Mouse (Mus musculus): Measurements from ENCODE around the gene Inka1. TPM values are rescaled to one million over a fixed set of nuclear protein-coding genes. Genes with fewer than 3 reads are reported as not detected.

Gene Inka1
- total and polyA plus RNA-seq, 3 experiments, result 25.2 to 30.2 (median 28.0) TPM

GRCm38 (mm10) chr9:107961351-107961762 lies 24.3 kb downstream of the Inka1 start:
- Histone ChIP-seq H3K27ac (ENCODE audit: insufficient read depth, low read depth) (no peak overlapping the region), H3K9me3 (replicated peaks; ENCODE audit: low read length) (no peaks in the 10 kb centered on the region), H3K4me3 (replicated peaks in 1 of 3; ENCODE audit: low read depth in 2 of 3, low read length in 2 of 3, poor library complexity in 1 of 3) (no peak overlapping the region), H3K4me2 (ENCODE audit: insufficient read depth, low read depth, poor library complexity, severe bottlenecking) (no peak overlapping the region), H3K36me3 (replicated peaks in 1 of 2; ENCODE audit: control insufficient read depth in 1 of 2, insufficient read depth in 1 of 2, low read length in 1 of 2) (peaks cover 64 to 97% of the 10 kb centered on the region in 2 experiments), H3K4me1 (ENCODE audit: control insufficient read depth in 1 of 2, insufficient read depth in 2 of 2) (peaks cover 3 to 25% of the 10 kb centered on the region in 2 experiments), H3K79me2 (replicated peaks; ENCODE audit: control insufficient read depth, extremely low read depth, insufficient read depth, poor library complexity, severe bottlenecking) (no peaks in the 10 kb centered on the region), H3K9ac (ENCODE audit: insufficient read depth, low read depth) (no peak overlapping the region), H3K27me3 (replicated peaks) (no peaks in the 10 kb centered on the region)
- in situ Hi-C loops (cut with MboI; ENCODE audit: low pct_ligation_motif_present, low pct_unique_long_range_greater_than_20kb, low sequenced_read_pairs) (loop anchor here (5.0 kb wide), 1 partner anchor 36 kb away; the partner anchor contains the start of gene Gm20662), dilution Hi-C loops (cut with MboI; ENCODE audit: extremely low pct_ligation_motif_present, extremely low pct_unique_long_range_greater_than_20kb, low sequenced_read_pairs) (no loop called here)
- no peak for DNase-seq (ENCODE audit: extremely low read depth)
- TF ChIP-seq JUND (conservative IDR thresholded peaks at IDR 0.05; ENCODE audit: low read depth, low read length) (no peak), ZKSCAN1 (IDR thresholded peaks at IDR 0.05; ENCODE audit: borderline replicate concordance, low read depth, low read length) (no peak), HCFC1 (IDR thresholded peaks at IDR 0.05; ENCODE audit: low read depth, low read length) (no peak), ZMIZ1 (IDR thresholded peaks at IDR 0.05; ENCODE audit: low read depth, low read length) (no peak), MAFK (IDR thresholded peaks at IDR 0.05; ENCODE audit: insufficient replicate concordance, low read length) (no peak), ELF1 (IDR thresholded peaks at IDR 0.05; ENCODE audit: low read depth, low read length) (no peak), TCF12 (IDR thresholded peaks at IDR 0.05; ENCODE audit: low read depth, low read length) (no peak), JUN (IDR thresholded peaks at IDR 0.05; ENCODE audit: insufficient read depth, low read depth, low read length) (no peak), SMC3 (IDR thresholded peaks at IDR 0.05; ENCODE audit: low read depth, low read length) (no peak), MEF2A (IDR thresholded peaks at IDR 0.05; ENCODE audit: borderline replicate concordance, low read depth, low read length) (no peak), GABPA (IDR thresholded peaks at IDR 0.05; ENCODE audit: insufficient replicate concordance, low read depth, low read length) (no peak), BHLHE40 (IDR thresholded peaks at IDR 0.05; ENCODE audit: low read depth, low read length) (no peak), ZC3H11A (IDR thresholded peaks at IDR 0.05; ENCODE audit: low read depth, low read length) (no peak), TBP (conservative IDR thresholded peaks at IDR 0.05; ENCODE audit: low read depth, low read length) (no peak), USF1 (IDR thresholded peaks at IDR 0.05; ENCODE audit: low read depth, low read length) (no peak), MAX (IDR thresholded peaks at IDR 0.05; ENCODE audit: low read length) (no peak), RCOR1 (conservative IDR thresholded peaks at IDR 0.05; ENCODE audit: low read depth, low read length) (no peak), RAD21 (IDR thresholded peaks at IDR 0.05; ENCODE audit: low read depth, low read length) (no peak)

DNA sequence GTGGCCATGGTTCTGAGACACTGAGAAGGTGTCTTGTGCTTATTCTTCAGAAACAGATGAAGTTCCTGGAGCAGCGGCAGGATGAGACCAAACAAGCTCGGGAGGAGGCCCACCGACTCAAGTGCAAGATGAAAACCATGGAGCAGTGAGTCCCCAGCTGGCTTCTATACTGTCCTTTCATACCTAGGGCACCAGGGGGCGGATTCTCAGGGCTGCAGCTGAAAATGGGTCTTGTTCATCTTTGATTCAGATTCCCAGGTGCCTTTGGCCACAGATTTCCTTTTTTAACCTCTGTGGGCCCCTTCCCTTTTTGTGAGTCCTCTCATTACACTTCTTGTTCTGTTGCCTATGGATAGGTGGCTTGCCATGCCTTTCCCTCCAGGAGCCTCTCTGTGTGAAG lies 24.8 kb downstream of the Inka1 start:
- dilution Hi-C loops (cut with MboI; ENCODE audit: extremely low pct_ligation_motif_present, extremely low pct_unique_long_range_greater_than_20kb, low sequenced_read_pairs) (no loop called here), in situ Hi-C loops (cut with MboI; ENCODE audit: low pct_ligation_motif_present, low pct_unique_long_range_greater_than_20kb, low sequenced_read_pairs) (loop anchor here (5.0 kb wide), 1 partner anchor 36 kb away; the partner anchor contains the start of gene Gm20662)

More for the DNA sequence above, 24.8 kb downstream of the Inka1 start:
- H3K36me3 ChIP-seq (replicated peaks in 1 of 2; ENCODE audit: control insufficient read depth in 1 of 2, insufficient read depth in 1 of 2, low read length in 1 of 2), result peaks cover 62 to 97% of the 10 kb centered on the region in 2 experiments
- no peak for TF ChIP-seq PAX5 (IDR thresholded peaks at IDR 0.05; ENCODE audit: low read length)
- no peak for TF ChIP-seq MYC (IDR thresholded peaks at IDR 0.05; ENCODE audit: low read depth, low read length)
- TF ChIP-seq SMC3 (IDR thresholded peaks at IDR 0.05; ENCODE audit: low read depth, low read length), result peak; percentile 39
- no peak for TF ChIP-seq CHD2 (IDR thresholded peaks at IDR 0.05; ENCODE audit: low read length)
- no peak for TF ChIP-seq POLR2AphosphoS2 (IDR thresholded peaks at IDR 0.05; ENCODE audit: low read depth, low read length)
- TF ChIP-seq CTCF (conservative IDR thresholded peaks at IDR 0.05 in 1 of 2, IDR thresholded peaks at IDR 0.05 in 1 of 2; ENCODE audit: low read depth in 2 of 2, low read length in 2 of 2), result peak in 1 of 2 experiments; percentile 46; a peak in 2 of 4 replicates
- no peak for DNase-seq (ENCODE audit: extremely low read depth)
- H3K4me1 ChIP-seq (ENCODE audit: control insufficient read depth in 1 of 2, insufficient read depth in 2 of 2), result peaks cover 3 to 25% of the 10 kb centered on the region in 2 experiments
- H3K9ac ChIP-seq (ENCODE audit: insufficient read depth, low read depth), result no peak overlapping the region
- H3K27ac ChIP-seq (ENCODE audit: insufficient read depth, low read depth), result no peak overlapping the region
- H3K79me2 ChIP-seq (replicated peaks; ENCODE audit: control insufficient read depth, extremely low read depth, insufficient read depth, poor library complexity, severe bottlenecking), result no peaks in the 10 kb centered on the region
- no peak overlapping the region for H3K4me2 ChIP-seq (ENCODE audit: insufficient read depth, low read depth, poor library complexity, severe bottlenecking)
- H3K9me3 ChIP-seq (replicated peaks; ENCODE audit: low read length), result no peaks in the 10 kb centered on the region
- no peaks in the 10 kb centered on the region for H3K27me3 ChIP-seq (replicated peaks)
- H3K4me3 ChIP-seq (replicated peaks in 1 of 3; ENCODE audit: low read depth in 2 of 3, low read length in 2 of 3, poor library complexity in 1 of 3), result no peak overlapping the region

All from CH12.LX (cell line).